Mouse (Mus musculus): ENCODE measurements at regions not wholly inside any gene's neighbourhood (a gene's known extent, or its start where the extent isn't known, plus 50 kb on each side); places are given as distances from the start of the nearest gene placed in this dataset.

DNA sequence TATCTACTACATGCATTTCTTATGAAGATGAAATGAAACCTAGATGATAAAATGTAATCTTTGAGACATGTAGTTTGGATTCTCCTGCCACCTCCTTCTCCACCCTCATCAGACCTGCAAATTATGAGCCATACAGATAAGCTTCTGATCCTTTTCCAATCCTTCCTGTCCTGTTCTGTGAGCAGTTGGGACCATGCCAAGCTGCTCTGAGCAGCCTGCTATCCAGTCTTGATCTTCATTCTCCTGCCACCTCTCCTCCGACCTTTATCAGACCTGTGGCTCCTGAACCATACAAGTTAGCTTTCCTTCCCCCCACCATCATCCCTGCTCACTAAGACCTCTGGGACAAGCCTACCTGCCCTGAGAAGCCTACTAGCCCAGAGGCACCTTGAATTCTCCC lies 689.8 kb upstream of the Map3k7 start:
- TF ChIP-seq POLR2A (IDR thresholded peaks at IDR 0.05; ENCODE audit: extremely low read depth, insufficient read depth, low read length) (no peak), CTCF (IDR thresholded peaks at IDR 0.05; ENCODE audit: low read depth, low read length) (no peak)
